Mouse (Mus musculus) small intestine, adult 2 months (tissue): ENCODE results near the gene Frk.

Experiments used
- CTCF ChIP-seq: fragments of 200-500 bp; IDR thresholded peaks from 2 replicates; pipeline ENCODE4 v1.5.1; 2012; ENCODE audit warnings: low read depth, mild to moderate bottlenecking, control low read depth, inconsistent platforms, low read length, moderate library complexity, mixed read lengths; ENCODE audit not compliant: insufficient replicate concordance, insufficient read length; ENCODE audit errors: extremely low read depth
- POLR2A ChIP-seq: fragments of 200-500 bp; IDR thresholded peaks from 2 replicates; pipeline ENCODE4 v1.6.1; 2012; ENCODE audit warnings: low read depth, mild to moderate bottlenecking, control low read depth, inconsistent platforms, low read length, moderate library complexity

GRCm38 (mm10) chr10:34508593-34508992, 25.4 kb downstream of the Frk start:
- no peak for TF ChIP-seq CTCF
- no peak for TF ChIP-seq POLR2A
